Mouse (Mus musculus) liver, embryonic 11.5 days (tissue): ENCODE data around the gene Syt6. TPM values are rescaled to one million over a fixed set of nuclear protein-coding genes. Genes with fewer than 3 reads are reported as not detected.
"Not testable (repeated sequence)": the region's sequence is repeated elsewhere in the genome, so short reads cannot be mapped to it uniquely, and the experiment has no call there.

Experiments
- ATAC-seq: fragments of 200-750 bp; cut with Nextera tagmentation; replicated peaks from 2 replicates; pipeline ENCODE4 v1.8.0; 2017; ENCODE audit warnings: moderate number of reproducible peaks, mild to moderate bottlenecking, moderate TSS enrichment, moderate library complexity; ENCODE audit not compliant: low FRiP score
- DNase-seq: peaks from one replicate; pipeline ENCODE4 v3.0.0-alpha.2; 2017; ENCODE audit warnings: low spot score
- H3K27ac ChIP-seq: fragments of 300-500 bp; sonication (generic); 2 replicates; pipeline ENCODE4 v1.5.1; 2014; ENCODE audit warnings: mild to moderate bottlenecking, low read depth, low read length, control low read depth
- H3K27me3 ChIP-seq: fragments of 300-500 bp; sonication (generic); replicated peaks from 2 replicates; pipeline ENCODE4 v1.6.1; 2014; ENCODE audit warnings: low read length, mixed read lengths; ENCODE audit not compliant: control insufficient read depth, insufficient read depth
- H3K36me3 ChIP-seq: fragments of 300-500 bp; sonication (generic); 2 replicates; pipeline ENCODE4 v1.6.1; 2014; ENCODE audit warnings: mild to moderate bottlenecking, low read length, moderate library complexity, mixed read lengths; ENCODE audit not compliant: control insufficient read depth, insufficient read depth
- H3K4me1 ChIP-seq: fragments of 300-500 bp; sonication (generic); replicated peaks from 2 replicates; pipeline ENCODE4 v1.6.1; 2014; ENCODE audit warnings: low read length, mixed read lengths; ENCODE audit not compliant: control insufficient read depth, insufficient read depth
- H3K4me2 ChIP-seq: fragments of 300-500 bp; sonication (generic); 2 replicates; pipeline ENCODE4 v1.6.1; 2014; ENCODE audit warnings: mild to moderate bottlenecking, control low read depth, moderate library complexity
- H3K4me3 ChIP-seq: fragments of 300-500 bp; sonication (generic); 2 replicates; pipeline ENCODE4 v1.5.1; 2014; ENCODE audit warnings: low read depth, low read length, control low read depth
- H3K9ac ChIP-seq: fragments of 300-500 bp; sonication (generic); 2 replicates; pipeline ENCODE4 v1.6.1; 2014; ENCODE audit warnings: low read depth, low read length, control low read depth
- H3K9me3 ChIP-seq: fragments of 300-500 bp; sonication (generic); 2 replicates; pipeline ENCODE4 v1.6.1; 2016; ENCODE audit warnings: low read length, inconsistent platforms, mixed read lengths; ENCODE audit not compliant: control insufficient read depth
- WGBS: fragments of 180-500 bp; shearing (Covaris S2); extraction: QIAGEN DNeasy Blood & Tissue Kit; methylation state at CpG from one replicate; pipeline ENCODE4 v1.1.7; 2014; 5-methylcytosine and 5-hydroxymethylcytosine counted together
- polyA plus RNA-seq: library from polyadenylated mRNA; unstranded; fragments of >200 nt; fragmentation: Nextera tagmentation; extraction: Ambion mirVana; gene quantifications from 2 replicates; pipeline ENCODE4 v1.2.1, GENCODE M21; 2014

The Syt6 gene
- polyA plus RNA-seq, 1 experiment from 2014 or later, result 0.32 TPM

DNA sequence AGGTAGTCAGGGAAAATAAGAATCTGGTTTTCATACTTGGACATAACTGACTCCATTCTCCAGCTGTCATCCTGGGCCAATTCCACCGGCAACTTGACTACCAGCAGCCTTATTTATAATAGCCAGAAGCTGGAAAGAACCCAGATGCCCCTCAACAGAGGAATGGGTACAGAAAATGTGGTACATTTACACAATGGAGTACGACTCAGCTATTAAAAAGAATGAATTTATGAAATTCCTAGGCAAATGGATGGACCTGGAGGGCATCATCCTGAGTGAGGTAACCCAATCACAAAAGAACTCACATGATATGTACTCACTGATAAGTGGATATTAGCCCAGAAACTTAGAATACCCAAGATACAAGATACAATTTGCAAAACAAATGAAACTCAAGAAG, 70.9 kb downstream of the Syt6 start, which contains the start of gene Atg4a-ps:
Atg4a-ps (minus strand) TSS at position 101 of the 400 bp plus-strand sequence.
- not testable (repeated sequence) for ATAC-seq, H3K9ac ChIP-seq, H3K4me2 ChIP-seq, H3K27me3 ChIP-seq, H3K4me1 ChIP-seq, H3K9me3 ChIP-seq, H3K27ac ChIP-seq, H3K36me3 ChIP-seq, H3K4me3 ChIP-seq, DNase-seq
- 87% methylated on average over 2 of the region's 2 CpGs for WGBS

DNA sequence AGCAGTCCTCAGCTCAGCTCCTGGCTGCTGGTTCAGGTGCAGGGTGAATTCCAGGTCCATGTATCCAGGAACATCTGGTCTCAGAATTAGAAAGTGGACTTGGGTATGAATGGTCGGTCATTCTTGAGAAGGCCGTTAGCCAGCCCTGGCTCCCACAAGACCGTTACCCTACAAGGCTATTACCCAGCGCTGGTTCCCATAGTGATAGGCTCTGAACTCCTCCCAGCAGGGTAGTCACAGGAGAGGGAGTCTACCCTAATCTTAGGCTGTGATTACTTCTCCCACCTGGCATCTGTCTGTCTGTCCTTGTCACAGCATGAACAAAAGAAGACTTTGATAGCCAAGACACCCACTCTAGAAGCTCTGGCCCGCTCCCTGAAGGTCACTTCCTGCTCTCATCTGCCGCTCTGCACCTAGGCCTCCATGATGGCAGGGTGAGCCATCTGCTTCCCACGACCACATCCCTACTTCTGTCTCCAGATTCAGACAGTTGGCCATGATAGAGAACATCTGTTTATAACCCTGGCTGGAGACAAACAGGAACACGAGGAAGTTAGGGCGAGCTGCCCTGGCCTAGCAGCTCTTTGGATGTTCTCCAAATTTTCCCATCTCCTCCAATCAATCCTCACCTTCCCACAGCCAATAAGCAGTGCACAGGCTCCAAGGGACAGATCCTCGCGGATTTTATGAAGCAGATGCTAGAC, 72.3 kb downstream of the Syt6 start:
- no peaks in the 10 kb centered on the region for H3K36me3 ChIP-seq
- H3K4me1 ChIP-seq, result no peaks in the 10 kb centered on the region
- no peak overlapping the region for H3K9ac ChIP-seq
- 76% methylated on average over 11 of the region's 11 CpGs for WGBS
- no peak for ATAC-seq
- H3K4me2 ChIP-seq, result no peak overlapping the region
- no peak for DNase-seq
- H3K27me3 ChIP-seq, result no peaks in the 10 kb centered on the region
- no peak overlapping the region for H3K27ac ChIP-seq
- no peak overlapping the region for H3K4me3 ChIP-seq
- H3K9me3 ChIP-seq, result no peaks in the 10 kb centered on the region

DNA sequence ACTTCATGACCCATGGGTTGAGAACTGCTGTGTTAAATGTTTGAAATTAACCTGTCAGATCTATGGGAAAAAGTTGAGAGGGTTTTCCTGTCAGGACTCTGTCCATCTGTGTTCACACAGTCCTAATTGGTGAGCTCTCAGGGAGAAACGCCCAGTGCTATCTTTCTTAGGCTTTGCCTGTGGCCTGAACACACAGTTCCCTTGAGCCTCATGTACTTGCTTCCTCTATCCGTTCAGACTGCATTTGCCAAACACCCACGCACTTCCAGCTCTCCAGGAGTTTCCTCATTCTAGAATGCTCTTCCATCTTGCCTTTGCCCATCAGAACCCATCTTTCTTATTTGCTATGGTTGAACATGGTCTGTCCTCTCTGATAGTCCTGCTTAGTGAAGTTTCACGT, 73.5 kb downstream of the Syt6 start:
- 74% methylated on average over 4 of the region's 4 CpGs for WGBS
- no peak overlapping the region for H3K9ac ChIP-seq
- no peaks in the 10 kb centered on the region for H3K4me1 ChIP-seq
- H3K27me3 ChIP-seq, result no peaks in the 10 kb centered on the region
- no peaks in the 10 kb centered on the region for H3K9me3 ChIP-seq
- no peak overlapping the region for H3K4me3 ChIP-seq
- DNase-seq, result no peak
- no peaks in the 10 kb centered on the region for H3K36me3 ChIP-seq
- no peak overlapping the region for H3K27ac ChIP-seq
- H3K4me2 ChIP-seq, result no peak overlapping the region
- ATAC-seq, result no peak

DNA sequence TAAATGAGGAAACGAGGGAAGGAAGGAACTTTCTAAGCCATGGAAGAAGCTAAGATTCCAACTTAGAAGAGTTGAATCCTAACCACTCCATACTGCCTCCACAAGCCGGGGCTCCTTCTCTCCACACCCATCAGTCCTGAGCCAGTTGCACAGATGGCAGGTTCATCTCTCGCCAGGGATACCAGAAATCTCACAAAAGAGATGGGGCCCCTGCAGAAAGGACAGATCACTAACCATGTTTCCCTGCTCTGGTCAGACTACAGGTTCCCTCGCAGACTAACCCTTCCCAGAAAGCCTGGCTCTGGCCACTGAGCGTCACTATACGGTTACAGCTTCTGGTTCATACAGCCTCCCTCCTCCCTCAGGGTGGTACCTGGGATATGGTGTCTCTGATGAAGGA, 74.7 kb downstream of the Syt6 start:
- 83% methylated on average over 6 of the region's 6 CpGs for WGBS
- no peak for DNase-seq
- ATAC-seq, result no peak

DNA sequence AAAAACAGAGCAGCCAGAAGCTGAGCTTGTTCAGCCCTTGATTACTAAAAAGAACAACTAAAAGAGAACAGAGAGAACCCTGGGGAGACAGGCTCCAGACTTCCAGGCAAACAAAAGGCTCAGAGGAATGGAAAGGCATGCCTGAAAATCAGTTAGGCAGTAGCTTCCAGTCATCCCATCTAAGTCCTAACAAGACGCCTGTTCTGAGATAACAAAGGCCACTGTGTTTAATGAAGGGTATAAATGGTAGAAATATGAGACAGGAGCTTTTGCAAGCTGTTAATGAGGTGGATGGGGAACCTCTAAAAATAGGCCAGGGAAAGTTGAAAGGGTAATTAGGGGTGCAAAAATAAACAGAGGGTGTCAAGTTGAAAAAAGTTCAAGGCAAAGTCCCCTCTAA, 75.4 kb downstream of the Syt6 start:
- no peak overlapping the region for H3K9ac ChIP-seq
- no peaks in the 10 kb centered on the region for H3K4me1 ChIP-seq
- H3K27me3 ChIP-seq, result no peaks in the 10 kb centered on the region
- H3K27ac ChIP-seq, result no peak overlapping the region
- H3K9me3 ChIP-seq, result no peaks in the 10 kb centered on the region
- no peaks in the 10 kb centered on the region for H3K36me3 ChIP-seq
- DNase-seq, result no peak
- no peak overlapping the region for H3K4me2 ChIP-seq
- 68% methylated on average over 1 of the region's 1 CpGs for WGBS
- no peak for ATAC-seq
- H3K4me3 ChIP-seq, result no peak overlapping the region

More for the DNA sequence above, 74.7 kb downstream of the Syt6 start:
- Histone ChIP-seq H3K27me3 (no peaks in the 10 kb centered on the region), H3K4me1 (no peaks in the 10 kb centered on the region), H3K4me3 (no peak overlapping the region), H3K4me2 (no peak overlapping the region), H3K36me3 (no peaks in the 10 kb centered on the region), H3K9ac (no peak overlapping the region), H3K27ac (no peak overlapping the region), H3K9me3 (no peaks in the 10 kb centered on the region)

DNA sequence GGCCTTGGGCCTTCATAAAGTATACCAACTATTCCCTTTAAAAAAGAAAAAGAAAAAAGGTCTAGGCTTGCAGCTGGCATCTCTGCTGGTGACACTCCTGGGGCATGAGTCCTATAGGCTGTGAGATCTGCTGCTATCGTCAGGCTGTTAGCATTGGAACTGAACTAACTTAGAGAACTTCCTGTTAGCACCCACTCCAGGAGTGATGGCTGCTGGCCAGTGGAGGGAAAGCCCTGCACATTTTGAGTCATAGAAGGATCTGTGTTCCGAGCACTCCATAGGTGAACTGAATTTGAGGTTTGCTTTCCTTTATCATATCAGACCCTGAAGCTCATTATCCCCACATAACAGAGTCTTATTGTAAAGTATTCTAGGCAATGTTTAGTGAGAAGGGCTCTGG, 85.0 kb downstream of the Syt6 start:
- DNase-seq (no peak), ATAC-seq (no peak)
- Histone ChIP-seq H3K27ac (no peak overlapping the region), H3K9ac (no peak overlapping the region), H3K27me3 (no peaks in the 10 kb centered on the region), H3K4me1 (no peaks in the 10 kb centered on the region), H3K4me2 (no peak overlapping the region), H3K36me3 (no peaks in the 10 kb centered on the region), H3K9me3 (no peaks in the 10 kb centered on the region), H3K4me3 (no peak overlapping the region)
- 57% methylated on average over 2 of the region's 2 CpGs for WGBS

DNA sequence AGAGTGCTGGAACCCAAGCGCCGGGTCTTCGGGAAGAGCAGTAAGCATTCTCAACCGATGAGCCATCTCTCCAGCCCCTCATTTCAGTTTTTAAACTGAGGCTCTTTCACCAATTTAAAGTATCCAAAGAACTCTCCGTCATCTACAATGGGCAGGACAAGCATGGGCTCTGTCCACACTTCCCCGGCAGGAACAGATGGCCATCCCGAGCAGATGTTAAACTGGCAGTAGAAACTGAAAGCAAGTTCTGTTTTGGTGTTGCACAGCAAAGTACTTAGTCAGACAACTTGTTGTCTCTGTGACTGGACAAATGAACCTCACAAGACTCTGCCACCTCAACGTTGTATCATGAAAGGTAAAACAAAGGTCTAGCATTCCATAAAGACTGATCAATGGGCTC, 86.7 kb downstream of the Syt6 start:
- Histone ChIP-seq H3K9me3 (no peaks in the 10 kb centered on the region), H3K27me3 (no peaks in the 10 kb centered on the region), H3K4me2 (no peak overlapping the region), H3K27ac (no peak overlapping the region), H3K4me3 (no peak overlapping the region), H3K4me1 (no peaks in the 10 kb centered on the region), H3K9ac (no peak overlapping the region), H3K36me3 (no peaks in the 10 kb centered on the region)
- ATAC-seq (no peak), DNase-seq (no peak)
- WGBS, result 81% methylated on average over 8 of the region's 8 CpGs

DNA sequence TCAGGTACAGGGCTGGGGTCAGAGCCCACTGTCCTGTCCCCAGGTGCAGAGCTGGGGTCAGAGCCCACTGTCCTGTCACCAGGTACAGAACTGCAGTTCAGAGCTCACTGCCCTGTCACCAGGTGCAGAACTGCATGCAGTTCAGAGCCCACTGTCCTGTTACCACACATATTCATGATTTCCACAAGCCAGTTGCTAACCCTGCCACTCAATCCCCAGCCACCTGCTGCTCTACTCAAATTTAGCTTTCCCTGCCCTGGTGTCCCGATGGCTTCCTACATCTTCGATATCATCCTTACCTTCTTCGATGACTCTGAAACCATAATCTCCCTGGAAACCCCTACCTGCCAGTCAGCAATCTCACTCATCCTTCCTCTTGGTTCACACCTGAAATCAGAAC, 88.4 kb downstream of the Syt6 start:
- 88% methylated on average over 3 of the region's 3 CpGs for WGBS
- ATAC-seq, result no peak
- Histone ChIP-seq H3K27me3 (no peaks in the 10 kb centered on the region), H3K4me1 (no peaks in the 10 kb centered on the region), H3K9me3 (no peaks in the 10 kb centered on the region), H3K36me3 (no peaks in the 10 kb centered on the region), H3K4me2 (no peak overlapping the region), H3K4me3 (no peak overlapping the region), H3K9ac (no peak overlapping the region), H3K27ac (no peak overlapping the region)
- DNase-seq, result no peak

DNA sequence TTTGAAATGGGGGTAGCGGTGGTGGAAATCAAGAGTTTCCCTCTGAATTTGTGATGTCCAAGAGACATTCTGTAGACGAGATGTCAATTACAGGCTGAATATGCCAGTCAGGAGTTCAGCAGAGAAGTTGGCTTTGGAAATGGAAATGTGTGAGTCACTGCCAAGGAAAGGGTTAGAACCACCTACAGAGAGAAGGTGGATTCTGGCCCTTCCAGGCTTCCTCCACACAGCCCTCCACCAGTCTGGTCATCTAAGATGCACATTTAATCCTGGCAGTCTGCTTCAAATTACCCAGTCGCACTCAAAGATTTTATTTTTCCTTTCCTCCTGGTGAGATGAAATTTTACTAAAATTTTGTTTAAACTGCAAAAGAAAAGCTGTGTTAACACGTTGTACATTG, 97.1 kb downstream of the Syt6 start:
- no peak for DNase-seq
- H3K9me3 ChIP-seq, result no peaks in the 10 kb centered on the region
- H3K4me2 ChIP-seq, result no peak overlapping the region
- H3K27me3 ChIP-seq, result no peaks in the 10 kb centered on the region
- ATAC-seq, result no peak
- 65% methylated on average over 4 of the region's 4 CpGs for WGBS
- H3K36me3 ChIP-seq, result no peaks in the 10 kb centered on the region
- H3K4me1 ChIP-seq, result no peaks in the 10 kb centered on the region
- no peak overlapping the region for H3K9ac ChIP-seq
- no peak overlapping the region for H3K4me3 ChIP-seq
- no peak overlapping the region for H3K27ac ChIP-seq
